Mouse (Mus musculus) E14TG2a.4 (cell line): ENCODE data around the gene LTO1.

ENCODE experiments used
- CTCF ChIP-seq: conservative IDR thresholded peaks from 2 replicates; pipeline ENCODE4 v1.5.1; 2014; ENCODE audit warnings: low read length
- NANOG ChIP-seq: IDR thresholded peaks from 2 replicates; pipeline ENCODE4 v1.6.1; 2014; ENCODE audit warnings: borderline replicate concordance, low read length, mixed read lengths
- POU5F1 ChIP-seq: IDR thresholded peaks from 2 replicates; pipeline ENCODE4 v1.6.1; 2014; ENCODE audit warnings: low read length, borderline replicate concordance

DNA sequence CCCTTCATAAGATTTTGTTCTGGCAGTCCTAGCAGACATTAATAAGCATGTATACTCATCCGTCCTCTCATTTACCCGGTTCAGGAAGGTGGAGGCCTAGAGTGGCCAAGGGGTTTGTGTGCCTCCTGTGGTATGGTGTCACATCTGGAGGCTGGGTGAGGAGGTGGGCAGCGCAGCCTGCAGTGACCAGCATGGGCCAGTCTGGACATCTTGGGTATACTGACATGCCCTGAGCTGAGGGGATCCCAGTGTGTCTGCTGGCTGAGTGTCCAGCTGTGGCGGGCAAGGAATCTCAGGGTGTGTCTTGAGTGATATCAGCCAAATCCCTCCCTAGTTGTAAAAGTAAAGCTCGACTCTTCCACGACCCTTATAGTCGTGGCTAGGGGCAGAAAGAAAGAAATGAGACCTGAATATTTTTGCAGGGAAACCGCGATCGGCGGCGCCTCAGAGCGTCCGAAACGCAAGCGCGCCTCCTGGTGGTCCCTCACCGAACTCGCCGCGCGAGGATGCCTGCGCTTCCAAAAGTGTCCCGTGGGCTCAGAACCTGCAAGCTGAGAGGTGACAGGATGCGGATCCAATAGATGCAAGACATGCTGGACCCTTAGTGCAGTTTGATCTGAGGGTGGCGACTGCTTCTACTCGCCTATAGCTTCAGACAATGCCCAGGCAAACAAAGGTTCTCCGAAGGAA lies 8.0 kb upstream of the LTO1 start:
- peak; percentile 65 for TF ChIP-seq CTCF
- no peak for TF ChIP-seq POU5F1
- TF ChIP-seq NANOG, result no peak
